Mouse (Mus musculus): ENCODE results near the gene Rmnd5a.

DNA sequence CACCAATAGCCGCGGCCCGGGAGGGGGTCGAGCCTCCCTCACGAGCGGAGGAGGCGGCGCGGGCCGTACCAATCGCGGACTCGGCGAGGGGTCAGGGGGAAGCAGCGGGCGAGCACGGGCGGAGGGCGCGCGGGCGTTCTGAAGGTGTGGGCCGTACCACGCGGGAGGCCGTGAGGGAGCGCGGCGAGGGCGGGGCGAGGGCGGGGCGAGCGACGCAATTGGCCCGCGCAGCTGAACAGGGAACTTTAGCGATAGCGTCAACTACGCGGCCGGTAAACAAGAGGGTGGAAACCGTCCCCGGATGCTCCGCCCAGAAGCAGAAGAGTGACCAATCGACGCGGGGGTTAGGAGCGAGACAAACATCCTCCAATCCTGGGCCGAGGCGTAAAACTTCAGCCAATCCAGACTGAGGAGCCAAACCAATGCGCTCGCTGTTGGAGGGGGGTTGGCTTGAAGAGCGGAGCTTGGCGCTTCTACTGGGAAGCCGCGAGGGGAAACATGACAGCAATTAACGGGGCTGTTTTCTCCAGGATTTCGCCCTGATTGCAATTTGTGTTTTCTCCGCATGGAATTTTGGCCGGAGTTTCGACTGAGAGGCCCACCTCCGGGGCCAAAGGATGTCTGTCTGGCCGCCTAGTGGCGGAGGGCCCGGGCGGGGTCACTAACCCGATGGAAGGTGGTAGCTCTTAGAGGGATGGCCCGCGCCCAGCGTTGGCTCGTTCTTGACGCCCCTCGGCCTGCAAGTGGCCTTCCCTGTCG lies at the start of gene Rmnd5a:
- peak; percentile 41; the same call in 1 of the 2 replicates for TF ChIP-seq POLR2A (IDR thresholded peaks at IDR 0.05; ENCODE audit: insufficient read depth, low read depth, low read length)
- TF ChIP-seq CTCF (IDR thresholded peaks at IDR 0.05; ENCODE audit: insufficient read depth, low read depth, low read length), result peak; percentile 77; the same call in 1 of the 2 replicates

All from olfactory bulb, adult 2 months (tissue).